Mouse (Mus musculus) CD4-positive, CD25-positive, alpha-beta regulatory T cell, adult 4 months (primary cell): ENCODE data around the gene Cdh4. TPM values are rescaled to one million over a fixed set of nuclear protein-coding genes. Genes with fewer than 3 reads are reported as not detected.

Experiments
- ATAC-seq: one replicate; pipeline ENCODE4 v1.8.0; 2017
- polyA plus RNA-seq, 2 experiments: library from polyadenylated mRNA; unstranded; fragments of 100-300 nt; shearing (Covaris generic); gene quantifications; one replicate each; pipeline ENCODE4 v1.2.1; 2017

Gene Cdh4
- polyA plus RNA-seq, 2 experiments from 2014 or later, result not detected

GRCm38 (mm10) chr2:179688976-179689375 lies 246.7 kb downstream of the Cdh4 start:
- ATAC-seq, result no peak

GRCm38 (mm10) chr2:179689761-179690160 lies 247.5 kb downstream of the Cdh4 start:
- ATAC-seq, result no peak

GRCm38 (mm10) chr2:179690571-179690970 lies 248.3 kb downstream of the Cdh4 start:
- ATAC-seq, result no peak

DNA sequence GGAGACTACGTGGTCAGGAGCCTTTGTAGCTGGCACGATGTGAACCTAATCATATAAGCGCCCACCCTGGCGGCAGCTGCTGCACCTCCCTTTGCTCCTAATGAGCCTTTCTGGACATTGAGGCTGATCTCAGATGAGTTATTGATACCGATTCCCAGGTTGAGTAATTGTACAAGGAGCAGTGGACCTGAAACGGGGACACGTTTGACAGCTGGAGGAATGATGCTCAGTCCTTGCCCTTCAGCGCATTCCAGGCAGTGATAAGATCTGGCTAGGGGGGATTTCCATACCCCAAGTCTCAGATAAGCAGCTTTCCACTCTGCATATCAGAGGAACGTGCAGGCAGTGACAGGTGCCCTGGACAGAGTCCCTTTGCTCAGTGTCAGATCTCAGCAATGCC lies 252.7 kb downstream of the Cdh4 start:
- no peak for ATAC-seq

DNA sequence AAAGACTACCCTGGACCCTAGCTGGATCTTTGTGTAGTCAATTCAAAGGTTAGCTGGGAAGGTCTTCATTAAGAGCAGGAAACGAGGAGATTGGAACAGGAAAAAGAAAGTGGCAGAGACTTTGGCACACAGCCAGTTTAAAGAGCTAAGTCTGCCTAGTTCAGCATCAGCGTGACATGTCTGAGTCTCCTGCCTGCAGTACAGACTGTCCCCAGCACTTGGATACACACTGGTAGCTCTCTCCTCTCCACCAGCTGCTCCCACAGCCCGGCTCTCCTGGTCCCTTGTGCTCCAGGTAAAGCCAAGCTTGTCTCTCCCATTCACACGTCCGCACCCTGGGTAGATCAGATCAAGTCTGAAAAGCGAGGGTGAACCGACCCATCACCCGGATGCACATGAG lies 255.4 kb downstream of the Cdh4 start:
- no peak for ATAC-seq

DNA sequence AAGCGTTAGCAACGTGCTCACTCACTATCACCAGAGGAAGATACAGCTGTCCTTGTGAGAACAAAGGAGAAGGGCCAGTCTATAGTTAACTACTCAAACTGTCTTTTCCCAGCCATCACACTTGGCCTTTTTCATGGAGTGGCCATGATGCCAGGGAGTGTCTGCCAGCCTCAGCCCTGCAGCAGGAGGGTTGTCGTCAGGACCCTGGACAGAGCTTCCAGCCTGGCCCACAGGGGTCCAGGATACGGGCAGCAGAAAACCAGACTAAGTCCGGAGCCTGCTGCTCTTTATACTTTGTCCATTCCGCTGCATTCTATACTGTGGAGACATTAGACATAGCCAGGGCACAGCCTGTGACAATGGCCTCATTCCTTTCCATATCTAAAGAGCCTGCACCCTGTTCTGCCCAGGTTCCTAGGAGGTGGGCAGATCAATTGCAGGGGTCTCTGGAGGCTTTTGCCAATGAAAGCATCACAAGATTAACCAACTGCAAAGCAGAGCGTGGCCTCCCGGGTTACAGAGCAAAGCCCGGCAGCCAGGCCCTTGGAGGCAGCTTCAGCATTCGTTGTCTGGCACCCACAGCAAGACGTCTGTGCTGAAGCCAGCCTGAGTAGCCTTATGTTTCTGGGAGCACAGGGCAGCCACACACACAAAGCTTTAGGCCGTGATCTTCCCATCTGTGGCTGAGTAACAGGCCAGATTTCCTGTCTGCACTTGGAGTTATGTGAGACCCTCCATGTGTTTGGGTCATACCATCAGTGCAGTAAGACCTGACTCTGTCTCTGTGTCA lies 256.2 kb downstream of the Cdh4 start:
- ATAC-seq, result no peak

- ATAC-seq, result no peak
Observed at GRCm38 (mm10) chr2:179705043-179705442, 262.8 kb downstream of the Cdh4 start.

DNA sequence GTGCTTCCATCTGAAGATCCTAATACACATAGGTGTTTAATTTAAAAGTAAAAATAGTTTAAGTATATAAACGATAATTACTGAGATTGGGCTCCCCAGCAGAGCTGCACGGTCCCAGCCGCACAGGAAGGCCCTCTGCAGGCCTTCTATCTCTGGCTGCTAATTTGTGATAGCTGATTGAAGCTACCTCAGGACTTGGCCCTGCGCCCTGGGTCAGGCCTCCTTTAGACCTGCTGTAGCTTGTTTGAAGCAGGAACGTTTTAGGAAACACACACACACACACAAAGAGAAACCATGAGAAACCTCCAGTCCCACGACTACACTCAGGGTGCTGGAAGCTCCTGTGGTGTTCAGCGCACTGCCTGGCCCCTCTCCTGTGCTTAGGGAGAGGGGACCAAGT lies 263.2 kb downstream of the Cdh4 start:
- ATAC-seq, result no peak

DNA sequence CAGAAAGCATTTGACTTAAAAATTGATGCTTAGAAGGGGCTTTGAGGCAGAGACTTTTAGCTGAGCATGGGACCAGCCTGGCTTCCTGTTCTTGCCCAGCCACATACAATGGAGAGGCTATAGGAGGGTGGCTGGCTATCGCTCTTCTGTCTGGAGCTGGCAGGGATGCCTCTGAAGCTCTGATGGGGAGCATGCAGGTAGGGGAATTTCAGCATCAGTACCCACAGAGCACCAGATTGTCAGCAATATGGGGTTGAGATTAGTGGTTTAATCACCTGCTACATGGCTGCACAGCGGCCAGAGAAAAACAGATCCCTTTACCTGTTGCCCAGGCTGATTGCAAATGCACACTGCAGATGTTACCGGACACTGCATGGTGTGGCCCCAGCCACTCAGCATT lies 264.4 kb downstream of the Cdh4 start:
- ATAC-seq, result no peak

DNA sequence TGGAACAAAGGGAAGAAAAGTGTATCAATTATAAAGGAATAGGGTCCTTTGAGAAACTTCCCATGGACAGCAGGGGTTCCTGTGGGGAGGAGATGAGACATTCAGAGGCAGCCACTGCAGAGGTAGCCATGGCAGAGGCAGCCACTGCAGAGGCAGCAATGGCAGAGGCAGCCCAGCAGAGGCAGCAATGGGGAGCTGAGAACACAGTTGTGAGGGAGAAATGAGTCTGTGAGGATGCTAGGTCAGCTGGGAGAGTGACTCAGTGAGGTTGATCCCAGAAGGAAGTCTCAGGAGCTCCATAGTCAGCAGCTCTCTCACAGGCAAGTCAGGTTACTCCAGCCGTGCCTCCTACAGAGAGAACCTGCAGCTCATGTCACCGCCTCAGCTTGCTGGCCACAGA lies 266.9 kb downstream of the Cdh4 start:
- ATAC-seq, result no peak

GRCm38 (mm10) chr2:179712690-179713089 lies 270.5 kb downstream of the Cdh4 start:
- ATAC-seq, result no peak

GRCm38 (mm10) chr2:179713326-179713725 lies 271.1 kb downstream of the Cdh4 start:
- ATAC-seq, result no peak

DNA sequence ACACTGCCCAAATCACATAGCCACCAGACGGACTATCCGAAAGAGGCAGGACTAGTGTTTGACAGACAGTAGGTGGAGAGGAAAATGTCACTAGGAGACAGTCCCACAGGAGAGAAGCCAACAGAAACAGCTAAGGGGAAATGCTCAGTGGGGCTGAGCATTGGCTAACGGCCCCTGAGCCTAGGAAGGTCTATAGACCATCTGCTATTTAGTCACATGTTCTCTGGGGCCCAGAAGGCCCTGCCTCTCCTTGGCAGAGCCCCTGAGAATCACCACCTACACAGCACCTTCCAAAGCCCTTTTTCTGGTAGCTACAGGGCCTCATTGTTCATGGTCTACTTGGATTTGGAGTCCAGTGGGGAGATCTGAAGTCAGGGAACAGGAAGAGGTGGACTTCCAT lies 271.9 kb downstream of the Cdh4 start:
- ATAC-seq, result no peak

- no peak for ATAC-seq
Observed at GRCm38 (mm10) chr2:179715375-179715774, 273.1 kb downstream of the Cdh4 start.

- ATAC-seq, result no peak
Observed at GRCm38 (mm10) chr2:179720366-179720765, 278.1 kb downstream of the Cdh4 start.

- ATAC-seq, result no peak
Observed at GRCm38 (mm10) chr2:179721534-179722516, 279.6 kb downstream of the Cdh4 start.

DNA sequence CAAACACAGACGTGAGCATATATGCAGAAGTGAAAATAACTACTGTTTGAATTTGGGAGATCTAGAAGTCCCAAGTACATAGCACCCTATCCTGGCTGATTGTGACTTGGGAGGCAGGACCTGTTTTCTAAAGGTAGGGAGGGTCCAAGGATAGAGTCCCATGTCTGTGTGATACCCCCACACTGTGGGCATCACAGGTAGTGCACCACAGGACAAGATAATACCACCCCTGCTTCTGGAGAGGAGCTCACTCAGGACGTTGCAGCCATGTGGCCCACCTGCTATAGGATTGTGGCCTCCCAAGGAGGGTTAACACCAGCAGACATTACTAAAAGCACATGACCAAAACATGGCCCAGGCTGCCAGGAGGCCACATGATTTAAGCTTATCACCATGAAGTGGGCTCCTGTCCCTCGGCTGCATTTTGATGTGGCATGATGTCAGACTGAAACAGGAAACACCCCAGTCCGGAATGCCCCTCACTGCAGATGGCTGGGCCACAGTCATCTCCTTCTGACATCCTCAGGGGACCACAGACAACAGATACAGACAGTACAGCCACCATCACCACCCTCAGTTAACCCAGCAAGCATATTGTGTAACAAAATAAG lies 280.6 kb downstream of the Cdh4 start:
- ATAC-seq, result no peak

GRCm38 (mm10) chr2:179723401-179723800 lies 281.2 kb downstream of the Cdh4 start:
- ATAC-seq, result no peak

DNA sequence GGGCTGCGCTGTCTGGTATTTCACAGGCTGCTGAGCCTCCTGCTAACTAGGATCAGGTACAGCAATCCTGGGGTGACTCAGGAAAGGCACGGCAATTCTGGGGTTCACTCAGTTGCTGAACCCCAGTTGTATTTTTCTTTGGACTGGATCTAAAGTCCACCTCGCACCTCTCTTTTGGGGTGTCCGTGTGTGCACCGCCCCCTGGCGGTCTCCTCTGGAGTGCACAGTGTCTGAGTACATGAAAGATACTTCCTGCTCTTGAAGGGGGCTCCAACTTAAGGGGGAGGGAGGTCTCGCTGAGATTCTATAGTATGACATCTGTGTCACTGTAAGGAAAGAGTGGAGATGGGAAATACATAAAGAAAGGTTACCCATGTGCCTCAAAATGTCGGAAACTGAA lies 286.8 kb downstream of the Cdh4 start:
- no peak for ATAC-seq

- ATAC-seq, result no peak
Observed at GRCm38 (mm10) chr2:179729802-179730201, 287.6 kb downstream of the Cdh4 start.

DNA sequence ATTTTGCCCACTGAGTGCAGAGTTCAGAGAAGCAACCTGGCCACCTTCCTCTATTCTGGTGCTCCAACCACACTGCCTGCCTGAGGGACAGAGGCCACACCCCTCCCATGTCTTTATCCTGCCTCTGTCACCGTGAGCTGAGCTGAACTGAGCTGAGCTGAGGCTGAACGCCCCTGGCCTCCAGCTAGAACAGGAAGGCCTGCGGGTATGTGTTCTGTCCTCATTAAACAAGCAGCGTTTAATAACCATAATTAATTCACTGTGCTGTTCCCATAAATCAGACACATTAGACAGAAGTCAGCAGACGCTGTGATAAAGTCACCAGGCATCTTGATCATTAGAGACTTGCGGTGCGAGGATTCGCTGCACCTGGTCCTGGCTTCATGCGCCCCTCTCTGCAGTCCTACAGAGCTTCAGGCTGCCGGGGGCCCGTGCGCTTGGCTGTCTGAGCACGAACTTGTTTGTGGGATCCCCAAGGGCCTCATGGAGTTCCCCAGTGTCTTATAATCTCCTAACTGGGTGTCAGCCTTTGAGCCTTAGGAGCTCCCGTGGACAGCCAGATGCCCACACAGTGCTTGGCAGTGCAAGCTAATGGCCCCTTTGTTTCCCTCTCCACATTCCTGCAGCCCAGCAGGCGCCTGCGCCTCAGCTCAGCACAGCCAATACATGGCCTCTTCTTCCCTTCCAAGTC lies 291.1 kb downstream of the Cdh4 start:
- ATAC-seq, result no peak

GRCm38 (mm10) chr2:179742419-179742818 lies 300.2 kb downstream of the Cdh4 start:
- ATAC-seq, result no peak

- no peak for ATAC-seq
Observed at GRCm38 (mm10) chr2:179742828-179743227, 300.6 kb downstream of the Cdh4 start.
